Mouse (Mus musculus): ENCODE measurements at regions not wholly inside any gene's neighbourhood (a gene's known extent, or its start where the extent isn't known, plus 50 kb on each side); places are given as distances from the start of the nearest gene placed in this dataset.
A peak's percentile ranks its signal among the peaks of the same experiment; 100 is the strongest.

- DNase-seq (ENCODE audit: low spot score in 2 of 2): no peak
Observed at GRCm38 (mm10) chr4:107736866-107737265, 52.8 kb upstream of the Dmrtb1 start.

GRCm38 (mm10) chr4:107737907-107738306 lies 53.9 kb upstream of the Dmrtb1 start:
- peak; percentile 33 to 63 for DNase-seq (ENCODE audit: low spot score in 2 of 2)

GRCm38 (mm10) chr4:107738776-107739175 lies 54.7 kb upstream of the Dmrtb1 start:
- DNase-seq (ENCODE audit: low spot score in 2 of 2): no peak

GRCm38 (mm10) chr4:107739789-107740405 lies 55.9 kb upstream of the Dmrtb1 start:
- DNase-seq (ENCODE audit: low spot score in 2 of 2): no peak

- no peak for DNase-seq (ENCODE audit: low spot score in 2 of 2)
Observed at GRCm38 (mm10) chr4:107743646-107744045, 58.4 kb upstream of the Lrp8 start.

- DNase-seq (ENCODE audit: low spot score in 2 of 2): no peak
Observed at GRCm38 (mm10) chr4:107746366-107746765, 55.7 kb upstream of the Lrp8 start.

GRCm38 (mm10) chr4:107746923-107747431 lies 55.1 kb upstream of the Lrp8 start:
- DNase-seq (ENCODE audit: low spot score in 2 of 2): no peak

GRCm38 (mm10) chr4:107747454-107747853 lies 54.6 kb upstream of the Lrp8 start:
- no peak for DNase-seq (ENCODE audit: low spot score in 2 of 2)

GRCm38 (mm10) chr4:107747907-107748628 lies 54.0 kb upstream of the Lrp8 start:
- no peak for DNase-seq (ENCODE audit: low spot score in 2 of 2)

GRCm38 (mm10) chr4:107749045-107749444 lies 53.0 kb upstream of the Lrp8 start:
- no peak for DNase-seq (ENCODE audit: low spot score in 2 of 2)

- no peak for DNase-seq (ENCODE audit: low spot score in 2 of 2)
Observed at GRCm38 (mm10) chr4:107750017-107750416, 52.0 kb upstream of the Lrp8 start.
